Mouse (Mus musculus) thymus, adult 2 months (tissue): ENCODE data around the gene Gm13691.

Experiments used
- CTCF ChIP-seq: fragments of 200-500 bp; IDR thresholded peaks from 2 replicates; pipeline ENCODE4 v1.5.1; 2012; ENCODE audit warnings: mild to moderate bottlenecking, control low read depth, low read length, moderate library complexity, borderline replicate concordance; ENCODE audit not compliant: control insufficient read depth, poor library complexity, insufficient read depth; ENCODE audit errors: extremely low read depth
- POLR2A ChIP-seq: fragments of 200-500 bp; IDR thresholded peaks from 2 replicates; pipeline ENCODE4 v1.6.1; 2012; ENCODE audit warnings: mild to moderate bottlenecking, low read length, control low read depth, moderate library complexity; ENCODE audit not compliant: control insufficient read depth, poor library complexity, insufficient read depth; ENCODE audit errors: extremely low read depth

DNA sequence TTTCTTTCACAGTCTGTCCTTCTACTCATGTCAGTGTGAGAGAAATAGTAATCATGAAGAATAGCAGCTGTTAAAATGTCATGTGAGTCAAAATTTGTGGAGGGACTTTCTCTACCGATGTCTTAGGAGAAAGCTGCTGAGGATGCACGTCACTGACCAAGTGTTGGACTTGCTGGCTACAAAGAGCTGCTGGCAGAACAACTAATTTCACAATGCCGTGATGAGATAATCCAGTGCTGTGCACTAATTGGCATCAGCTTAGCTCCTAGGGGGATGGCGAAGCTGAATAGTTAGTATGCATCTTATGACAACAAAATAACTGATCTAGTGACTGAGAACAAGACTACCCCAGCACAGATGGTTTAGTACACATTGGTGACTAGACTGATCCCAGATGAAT is 34.9 kb downstream of the Gm13691 start:
- TF ChIP-seq CTCF, result no peak
- TF ChIP-seq POLR2A, result no peak
